Mouse (Mus musculus) forebrain, embryonic 10.5 days (tissue): ENCODE data around the gene Gtf3c2. TPM values are rescaled to one million over a fixed set of nuclear protein-coding genes. Genes with fewer than 3 reads are reported as not detected.
A peak's percentile ranks its signal among the peaks of the same experiment; 100 is the strongest.
"Not testable (repeated sequence)": the region's sequence is repeated elsewhere in the genome, so short reads cannot be mapped to it uniquely, and the experiment has no call there.

Source experiments
- DNase-seq: peaks from one replicate; pipeline ENCODE4 v3.0.0-alpha.2; 2017; ENCODE audit warnings: low spot score; ENCODE audit errors: extremely low spot score
- H3K27ac ChIP-seq: fragments of 300-500 bp; sonication (generic); 2 replicates; pipeline ENCODE4 v1.5.1; 2016; ENCODE audit warnings: mild to moderate bottlenecking
- H3K27me3 ChIP-seq: fragments of 300-500 bp; sonication (generic); 2 replicates; pipeline ENCODE4 v1.6.1; 2016; ENCODE audit warnings: mild to moderate bottlenecking; ENCODE audit not compliant: poor library complexity, severe bottlenecking
- H3K36me3 ChIP-seq: fragments of 300-500 bp; sonication (generic); replicated peaks from 2 replicates; pipeline ENCODE4 v1.6.1; 2016; ENCODE audit warnings: mild to moderate bottlenecking, moderate library complexity
- H3K4me1 ChIP-seq: fragments of 300-500 bp; sonication (generic); 2 replicates; pipeline ENCODE4 v1.6.1; 2016
- H3K4me3 ChIP-seq: fragments of 300-500 bp; sonication (generic); 2 replicates; pipeline ENCODE4 v1.5.1; 2016; ENCODE audit warnings: mild to moderate bottlenecking, moderate library complexity
- H3K9me3 ChIP-seq: fragments of 300-500 bp; sonication (generic); 2 replicates; pipeline ENCODE4 v1.6.1; 2016; ENCODE audit warnings: mild to moderate bottlenecking, moderate library complexity
- WGBS: fragments of 180-500 bp; shearing (Covaris S2); methylation state at CpG from one replicate; pipeline ENCODE4 v1.1.7; 2016; 5-methylcytosine and 5-hydroxymethylcytosine counted together
- polyA plus RNA-seq: library from polyadenylated mRNA; unstranded; fragments of >200 nt; fragmentation: Nextera tagmentation; extraction: Ambion mirVana; gene quantifications from 2 replicates; pipeline ENCODE4 v1.2.1, GENCODE M21; 2016

The Gtf3c2 gene
- polyA plus RNA-seq, result 132 and 136 TPM in 2 replicates

DNA sequence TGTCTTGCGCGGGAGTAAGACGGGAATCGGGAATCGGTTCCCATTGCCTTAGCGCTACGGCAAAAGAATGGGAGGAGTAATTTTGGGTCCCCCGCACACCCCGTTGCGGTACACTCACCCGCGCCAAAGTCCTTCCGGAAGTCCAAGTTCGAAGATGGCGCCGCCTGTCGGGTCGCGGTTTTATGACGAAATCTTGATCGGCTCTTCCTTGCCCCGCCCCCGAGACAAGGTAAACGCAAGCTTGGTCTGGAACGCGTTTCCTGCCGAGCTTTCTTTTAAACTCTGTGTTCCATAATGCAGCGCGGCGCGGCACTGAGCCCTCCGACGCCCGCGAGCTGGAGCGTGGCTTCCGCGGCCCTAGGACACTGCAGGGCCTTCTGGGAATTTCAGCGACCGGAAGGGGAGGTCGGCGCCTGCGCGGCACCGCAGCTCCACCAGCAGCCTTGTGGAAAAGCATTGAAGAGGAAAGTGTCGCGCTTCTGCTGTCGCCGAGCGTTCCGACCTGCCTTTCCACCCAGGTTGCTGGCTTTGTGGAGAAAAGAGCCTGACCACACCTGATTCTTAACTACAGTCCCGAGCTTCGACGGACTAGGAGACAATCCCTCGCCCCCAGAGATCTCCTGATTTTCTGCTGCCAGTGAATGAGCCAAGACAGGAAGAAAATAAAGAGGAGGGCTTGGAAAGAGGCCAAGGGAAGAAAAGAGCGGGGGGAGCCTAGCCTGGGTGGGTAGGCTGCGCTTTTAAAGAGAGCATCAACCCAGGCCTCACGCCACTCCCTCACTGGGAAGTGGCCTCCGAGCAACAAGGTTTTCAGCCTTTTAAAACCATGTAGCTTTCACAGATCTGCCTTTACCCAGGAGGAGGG lies at the start of gene Gtf3c2, which contains the start of gene Gm29609:
TSS of gene Gtf3c2 (minus strand) at position 379 of the 865 bp plus-strand sequence.
TSS of gene Gm29609 (minus strand) at position 146 of the 865 bp plus-strand sequence.
- H3K27me3 ChIP-seq, result no peaks in the 10 kb centered on the region
- peak within 1 kb of the TSS; percentile 71 for H3K4me3 ChIP-seq
- H3K36me3 ChIP-seq, result peaks cover 24% of the 10 kb centered on the region
- H3K4me1 ChIP-seq, result peaks cover 16% of the 10 kb centered on the region
- no peaks in the 10 kb centered on the region for H3K9me3 ChIP-seq
- WGBS, result under 1% methylated on average over 59 of the region's 59 CpGs
- peak within 1 kb of the TSS; percentile 92 for H3K27ac ChIP-seq
- DNase-seq, result peak; percentile 87

DNA sequence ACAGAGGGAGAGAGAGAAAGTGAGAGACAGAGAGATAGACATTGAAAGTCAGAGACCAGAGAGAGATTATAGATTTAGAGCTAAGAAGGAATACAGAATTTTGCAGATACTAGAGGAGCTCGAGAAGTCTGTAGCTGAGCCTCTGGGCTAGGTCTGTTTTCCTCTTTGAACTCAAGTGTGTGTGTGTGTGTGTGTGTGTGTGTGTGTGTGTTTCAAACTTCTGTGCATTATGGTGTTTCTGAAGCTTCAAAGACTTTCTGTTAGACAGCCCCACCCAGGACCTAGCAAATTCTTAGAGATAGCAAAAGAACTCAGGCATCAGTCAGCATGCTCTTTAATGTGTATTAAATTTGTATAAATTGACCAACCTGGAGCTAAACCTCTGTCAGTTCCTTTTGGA lies 46.7 kb upstream of the Gtf3c2 start:
- Histone ChIP-seq H3K27ac (no peak overlapping the region), H3K27me3 (no peaks in the 10 kb centered on the region), H3K4me1 (peaks cover 2% of the 10 kb centered on the region; the same call in 1 of the 2 replicates), H3K36me3 (no peaks in the 10 kb centered on the region), H3K4me3 (no peak overlapping the region), H3K9me3 (no peaks in the 10 kb centered on the region)
- DNase-seq, result no peak
- WGBS, result 70% methylated on average over 1 of the region's 1 CpGs

DNA sequence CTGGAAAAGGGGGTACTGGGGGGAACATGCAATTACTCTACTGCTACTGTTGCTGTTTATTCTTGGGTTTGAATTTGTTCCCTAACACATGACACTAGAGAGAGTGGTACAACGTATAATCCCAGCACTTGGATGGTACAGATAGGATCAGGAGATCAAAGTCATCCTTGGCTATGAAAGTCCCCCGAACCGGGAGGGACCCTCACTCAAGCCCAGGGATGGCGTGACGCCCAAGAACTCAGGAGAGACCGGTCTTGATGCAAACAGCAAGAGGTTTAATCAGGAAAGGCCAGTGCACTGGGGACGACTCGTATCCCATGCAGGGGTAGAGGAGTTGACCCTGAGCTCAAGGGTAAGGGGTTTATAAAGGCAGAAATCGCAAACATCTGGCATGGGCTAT lies 42.8 kb upstream of the Gtf3c2 start:
- Histone ChIP-seq H3K4me3 (no peak overlapping the region), H3K27ac (no peak overlapping the region), H3K36me3 (no peaks in the 10 kb centered on the region), H3K27me3 (no peaks in the 10 kb centered on the region), H3K9me3 (no peaks in the 10 kb centered on the region), H3K4me1 (peaks cover 23% of the 10 kb centered on the region)
- WGBS, result 93% methylated on average over 9 of the region's 9 CpGs
- no peak for DNase-seq

DNA sequence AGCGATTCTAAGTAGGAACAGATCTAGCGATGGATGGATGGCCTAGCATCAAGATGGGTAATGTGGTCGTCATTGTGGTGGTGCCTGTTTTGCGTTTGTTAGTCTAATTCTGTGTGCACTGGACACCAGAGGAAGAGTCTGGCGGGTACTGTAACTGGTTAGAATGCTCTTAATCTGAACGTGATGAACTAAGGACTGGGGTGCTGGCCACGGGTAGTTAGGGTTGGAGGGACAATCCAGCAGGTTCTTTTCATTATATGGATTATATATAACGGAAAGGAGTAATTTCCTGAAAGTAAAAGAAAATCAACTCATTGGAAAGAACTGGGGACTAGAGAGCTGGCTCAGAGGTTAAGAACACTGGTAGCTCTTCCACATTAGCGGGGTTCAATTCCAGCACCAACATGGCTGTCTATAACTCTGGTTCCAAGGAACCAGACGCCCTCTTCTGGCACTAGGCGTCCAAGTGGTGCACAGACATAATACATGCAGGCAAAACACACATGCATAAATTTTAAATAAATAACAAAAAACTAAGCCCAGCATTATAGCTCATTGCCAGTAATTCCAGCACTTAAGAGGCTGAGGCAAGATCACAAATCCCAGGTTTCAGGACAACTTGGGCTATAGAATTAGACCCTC lies 41.5 kb upstream of the Gtf3c2 start:
- Histone ChIP-seq H3K27me3 (no peaks in the 10 kb centered on the region), H3K9me3 (no peaks in the 10 kb centered on the region), H3K4me1 (peaks cover 23% of the 10 kb centered on the region), H3K27ac (peak overlapping the region; percentile 98), H3K36me3 (peaks cover 12% of the 10 kb centered on the region), H3K4me3 (peak overlapping the region; percentile 84)
- 12% methylated on average over 11 of the region's 11 CpGs for WGBS
- peak; percentile 41 for DNase-seq

DNA sequence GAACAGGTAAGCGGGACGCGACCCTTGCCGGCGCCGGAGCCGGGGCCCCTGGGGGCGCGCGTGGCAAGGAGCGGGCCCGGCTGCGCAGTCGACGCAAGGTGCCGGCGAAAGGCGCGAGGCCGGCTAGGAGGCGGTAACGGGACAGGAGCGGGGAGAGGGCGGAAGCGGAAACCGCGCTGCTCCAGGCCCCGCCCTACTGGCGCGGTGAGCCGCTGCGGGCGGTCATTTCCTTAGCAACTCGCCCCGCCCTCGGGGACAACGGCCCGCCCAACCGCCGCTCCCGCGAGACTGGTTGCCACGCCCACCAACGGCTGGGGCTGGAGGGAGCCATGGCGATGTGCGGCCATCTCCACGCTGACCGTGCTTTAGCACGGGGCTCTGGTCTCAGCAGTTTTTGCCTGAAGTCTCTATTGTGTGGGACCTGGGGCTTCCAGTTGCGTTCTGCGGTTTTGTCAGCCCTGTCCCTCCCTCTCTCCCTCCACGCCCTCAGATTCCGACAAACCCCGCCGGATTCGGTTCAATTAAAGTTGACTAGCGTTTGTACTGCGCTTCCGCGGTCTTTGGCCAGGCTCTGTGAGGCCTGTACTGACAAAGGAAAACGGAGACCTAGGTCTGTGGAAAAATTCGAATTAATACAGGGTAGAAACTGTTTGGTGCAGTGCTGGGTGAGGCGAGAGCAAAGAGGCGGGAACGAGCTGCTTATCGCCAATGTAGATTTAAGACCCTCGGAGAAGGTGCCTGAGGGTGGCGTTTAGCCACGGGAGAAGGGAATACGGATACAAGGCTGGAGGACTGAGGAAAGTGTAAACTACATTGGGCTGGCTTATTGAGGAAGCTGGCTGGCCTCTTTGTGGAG lies 40.7 kb upstream of the Gtf3c2 start, which contains the start of gene Ppm1g:
TSS of gene Ppm1g (minus strand) at position 240 of the 856 bp plus-strand sequence.
- peak within 1 kb of the TSS; percentile 84 for H3K4me3 ChIP-seq
- peaks cover 19% of the 10 kb centered on the region for H3K36me3 ChIP-seq
- peak within 1 kb of the TSS; percentile 98 for H3K27ac ChIP-seq
- WGBS, result under 1% methylated on average over 70 of the region's 70 CpGs
- no peaks in the 10 kb centered on the region for H3K9me3 ChIP-seq
- H3K27me3 ChIP-seq, result no peaks in the 10 kb centered on the region
- H3K4me1 ChIP-seq, result peaks cover 23% of the 10 kb centered on the region
- peak; percentile 96 for DNase-seq

DNA sequence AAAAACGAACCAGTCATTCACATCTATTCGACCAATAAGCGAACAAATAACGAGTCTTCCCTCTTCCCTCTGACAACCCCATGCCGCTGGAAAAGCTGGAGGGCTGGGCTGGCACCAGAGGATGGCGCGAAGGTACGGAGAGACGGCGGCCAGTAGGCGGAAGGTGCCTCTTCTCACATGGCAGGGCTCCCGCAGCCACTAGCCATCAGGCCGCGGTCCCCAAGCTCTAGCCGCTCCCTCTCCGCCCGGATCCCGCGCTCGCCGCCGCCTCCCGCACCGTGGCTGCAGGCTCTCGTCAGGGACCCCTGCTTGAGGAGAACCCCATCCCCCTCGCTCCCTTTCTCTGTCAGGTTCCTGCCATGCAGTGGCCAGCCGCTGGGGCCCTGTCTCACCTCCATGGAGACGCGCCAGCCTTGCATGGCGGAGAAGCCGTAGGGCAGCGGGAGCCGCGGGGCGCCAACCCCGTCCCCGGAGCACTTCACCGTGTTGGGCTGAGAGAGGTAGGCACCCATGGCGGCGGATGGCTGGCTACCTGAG lies 40.0 kb upstream of the Gtf3c2 start:
- Histone ChIP-seq H3K27me3 (no peaks in the 10 kb centered on the region), H3K36me3 (peaks cover 20% of the 10 kb centered on the region), H3K4me1 (peaks cover 23% of the 10 kb centered on the region), H3K9me3 (no peaks in the 10 kb centered on the region), H3K4me3 (peak overlapping the region; percentile 84), H3K27ac (peak overlapping the region; percentile 98)
- peak; percentile 78 for DNase-seq
- 0% methylated on average over 40 of the region's 40 CpGs for WGBS

DNA sequence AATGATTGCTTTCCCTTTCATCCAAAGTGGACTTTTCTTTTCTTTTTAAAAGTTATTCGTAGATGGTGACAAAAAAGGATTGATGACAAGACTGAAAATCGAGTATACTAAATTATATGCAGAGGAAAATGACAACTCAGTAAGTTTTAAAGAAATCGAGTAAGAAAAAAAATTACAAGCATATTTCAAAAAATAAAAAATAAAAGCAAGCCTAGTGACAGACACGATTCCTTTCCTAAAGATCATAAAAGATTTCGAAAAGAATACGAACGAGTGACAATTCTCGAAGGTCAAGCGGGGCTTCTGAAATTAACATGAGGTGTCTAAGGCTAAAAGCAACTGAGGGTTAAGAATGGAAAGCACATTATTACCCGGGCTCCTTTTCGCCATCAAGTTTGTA lies 39.5 kb upstream of the Gtf3c2 start:
- peaks cover 23% of the 10 kb centered on the region for H3K4me1 ChIP-seq
- peaks cover 20% of the 10 kb centered on the region for H3K36me3 ChIP-seq
- H3K4me3 ChIP-seq, result peak overlapping the region; percentile 84
- DNase-seq, result no peak
- 2% methylated on average over 11 of the region's 11 CpGs for WGBS
- peak overlapping the region; percentile 98 for H3K27ac ChIP-seq
- H3K9me3 ChIP-seq, result no peaks in the 10 kb centered on the region
- no peaks in the 10 kb centered on the region for H3K27me3 ChIP-seq

DNA sequence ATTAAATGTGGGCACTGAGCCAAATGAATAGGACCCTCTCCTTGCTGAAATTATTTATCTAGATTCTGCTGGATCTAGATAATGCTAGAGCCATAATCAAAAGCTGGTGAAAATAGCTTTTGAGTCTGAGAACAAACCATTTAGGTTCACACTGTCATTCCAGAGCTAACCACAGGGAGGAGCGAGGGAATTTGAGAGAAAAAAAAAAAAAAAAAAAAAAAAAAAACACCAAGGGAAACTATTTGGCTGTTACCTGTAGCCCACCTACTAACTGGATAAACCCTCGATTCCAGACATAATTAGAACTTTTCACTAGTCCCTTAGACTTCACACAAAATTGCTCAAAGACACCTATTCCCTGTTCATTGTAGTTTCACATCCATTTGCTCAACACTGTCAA lies 39.1 kb upstream of the Gtf3c2 start:
- Histone ChIP-seq H3K36me3 (peaks cover 20% of the 10 kb centered on the region), H3K4me3 (peak overlapping the region; percentile 84), H3K4me1 (peaks cover 23% of the 10 kb centered on the region), H3K27ac (no peak overlapping the region), H3K27me3 (no peaks in the 10 kb centered on the region), H3K9me3 (no peaks in the 10 kb centered on the region)
- no peak for DNase-seq
- 12% methylated on average over 2 of the region's 2 CpGs for WGBS

DNA sequence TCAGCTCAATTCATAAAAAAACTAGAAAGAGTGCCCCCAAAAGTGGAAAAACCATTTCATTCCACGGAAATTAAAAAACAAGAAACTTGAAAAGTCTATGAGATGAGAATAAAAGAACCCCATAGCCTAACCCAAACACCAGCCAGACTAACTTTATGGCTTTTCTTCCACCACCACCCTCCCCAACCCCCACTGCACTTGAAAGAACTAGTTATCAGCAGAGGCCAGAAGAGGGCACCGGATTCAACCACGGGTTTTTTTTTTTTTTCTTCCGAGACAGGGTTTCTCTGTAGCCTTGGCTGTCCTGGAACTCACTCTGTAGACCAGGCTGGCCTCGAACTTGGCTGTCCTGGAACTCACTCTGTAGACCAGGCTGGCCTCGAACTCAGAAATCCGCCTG lies 38.4 kb upstream of the Gtf3c2 start:
- Histone ChIP-seq H3K4me1 (peaks cover 23% of the 10 kb centered on the region), H3K9me3 (no peaks in the 10 kb centered on the region), H3K36me3 (peaks cover 20% of the 10 kb centered on the region), H3K4me3 (peak overlapping the region; percentile 14; the same call in 1 of the 2 replicates), H3K27ac (no peak overlapping the region), H3K27me3 (no peaks in the 10 kb centered on the region)
- DNase-seq, result no peak
- 80% methylated on average over 7 of the region's 7 CpGs for WGBS

DNA sequence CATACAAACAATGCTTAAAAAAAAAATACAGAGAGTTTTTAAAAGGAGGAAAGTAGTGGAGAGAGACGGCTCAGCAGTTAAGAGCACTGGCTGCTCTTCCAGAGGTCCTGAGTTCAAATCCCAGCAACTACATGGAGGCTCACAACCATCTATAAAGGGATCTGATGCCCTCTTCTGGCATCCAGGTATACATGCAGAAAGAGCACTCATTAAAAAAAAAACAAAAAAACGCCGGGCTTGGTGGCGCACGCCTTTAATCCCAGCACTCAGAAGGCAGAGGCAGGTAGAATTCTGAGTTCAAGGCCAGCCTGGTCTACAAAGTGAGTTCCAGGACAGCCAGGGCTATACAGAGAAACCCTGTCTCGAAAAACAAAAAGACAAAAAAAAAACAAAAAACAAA lies 36.6 kb upstream of the Gtf3c2 start:
- H3K9me3 ChIP-seq, H3K4me3 ChIP-seq, DNase-seq, H3K27ac ChIP-seq, H3K27me3 ChIP-seq: not testable (repeated sequence)
- H3K4me1 ChIP-seq, result peaks cover 20% of the 10 kb centered on the region
- 88% methylated on average over 6 of the region's 6 CpGs for WGBS
- peaks cover 20% of the 10 kb centered on the region for H3K36me3 ChIP-seq

DNA sequence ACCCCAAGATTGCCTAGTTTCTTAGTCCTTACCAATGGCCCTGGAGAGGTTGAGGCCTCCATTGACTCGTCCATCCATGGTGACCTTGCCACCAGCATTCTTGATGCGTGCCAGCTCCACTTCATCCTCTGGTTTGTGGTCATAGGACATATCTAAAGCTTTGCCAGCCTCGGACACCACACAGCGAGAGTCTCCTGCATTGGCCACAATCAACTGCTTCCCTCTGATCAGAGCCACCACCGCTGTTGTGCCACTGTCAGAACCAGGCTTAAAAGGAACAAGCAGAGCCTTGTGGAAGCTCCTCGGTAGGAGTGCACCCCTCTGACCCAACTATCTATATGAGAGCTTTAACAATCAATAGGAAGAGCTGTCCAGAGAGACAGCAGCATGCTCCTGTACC lies 24.5 kb upstream of the Gtf3c2 start:
- peaks cover 23% of the 10 kb centered on the region for H3K4me1 ChIP-seq
- DNase-seq, result no peak
- H3K36me3 ChIP-seq, result peaks cover 78% of the 10 kb centered on the region

DNA sequence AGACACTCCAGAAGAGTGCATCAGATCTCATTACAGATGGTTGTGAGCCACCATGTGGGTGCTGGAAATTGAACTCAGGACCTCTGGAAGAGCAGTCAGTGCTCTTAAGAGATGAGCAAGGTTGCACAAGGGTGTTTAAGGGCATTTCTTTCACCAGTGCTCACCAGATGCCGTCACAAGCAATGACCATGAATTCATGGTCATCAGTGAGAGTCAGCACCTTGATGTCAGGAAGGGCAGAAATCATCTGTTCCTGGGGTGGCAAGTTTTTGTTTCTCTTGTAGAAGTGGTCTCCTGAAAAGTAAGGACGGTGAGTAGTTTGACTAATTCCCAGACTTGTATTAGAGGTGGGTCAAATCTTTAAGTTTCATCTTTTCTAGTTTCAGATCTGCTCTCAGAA lies 23.9 kb upstream of the Gtf3c2 start:
- Histone ChIP-seq H3K36me3 (peaks cover 83% of the 10 kb centered on the region), H3K9me3 (peaks cover 6% of the 10 kb centered on the region), H3K4me3 (no peak overlapping the region), H3K4me1 (peaks cover 23% of the 10 kb centered on the region), H3K27ac (no peak overlapping the region), H3K27me3 (no peaks in the 10 kb centered on the region)
- WGBS, result 94% methylated on average over 2 of the region's 2 CpGs
- DNase-seq, result no peak

More for the DNA sequence above, 24.5 kb upstream of the Gtf3c2 start:
- Histone ChIP-seq H3K27me3 (no peaks in the 10 kb centered on the region), H3K9me3 (peaks cover 6% of the 10 kb centered on the region), H3K27ac (no peak overlapping the region), H3K4me3 (no peak overlapping the region)
- 95% methylated on average over 6 of the region's 6 CpGs for WGBS
